Mouse (Mus musculus): ENCODE data around the gene Ppp3ca.

- TF ChIP-seq CTCF (IDR thresholded peaks at IDR 0.05; ENCODE audit: extremely low read depth, insufficient read length, insufficient replicate concordance, low read depth, low read length), result no peak
- TF ChIP-seq POLR2A (IDR thresholded peaks at IDR 0.05; ENCODE audit: low read depth, low read length), result no peak
Observed at GRCm38 (mm10) chr3:136672870-136673269, 2.9 kb downstream of the Ppp3ca start.

Measured in small intestine, adult 2 months (tissue).